In the genomic region with DNA sequence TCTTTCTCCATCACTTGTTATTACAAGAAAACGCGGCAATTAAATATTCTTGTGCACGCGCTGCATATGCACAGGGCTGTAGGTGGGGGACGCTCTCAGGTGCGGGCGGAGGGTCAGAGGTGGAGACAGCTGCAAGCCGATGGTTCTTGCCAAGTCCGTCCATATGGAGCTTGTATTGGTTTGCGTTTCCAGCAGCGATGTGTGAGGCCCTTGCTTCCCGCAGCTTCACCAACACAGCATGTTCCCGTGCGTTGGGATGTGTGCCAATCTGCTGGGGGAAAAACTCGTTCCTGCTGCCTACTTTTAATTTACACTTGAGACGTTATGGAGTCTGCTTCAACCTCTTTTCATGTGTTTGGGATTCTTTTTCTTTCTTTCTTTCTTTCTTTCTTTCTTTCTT, we compare ENCODE assay signal across 10 mouse cellular contexts.
DNase-seq lines count a peak whose midpoint lies in the region; ATAC-seq lines count a peak whose summit lies in the region.
"Had no signal": no experiment of that assay in that cellular context is flagged by ENCODE, and none has a peak within 500 bp of the region (broad histone marks: within the 10 kb centered on the region; RNA-seq: fewer than 3 reads in every experiment).

No protein-coding gene starts in this region.

- H3K4me3 ChIP-seq in hindbrain, embryonic 14.5 days (replicated peaks; ENCODE audit: low read length), result no peak overlapping the region
- H3K4me3 ChIP-seq in hindbrain, embryonic 10.5 days, result no peak overlapping the region
- H3K4me3 ChIP-seq: heart, embryonic 12.5 days; limb, embryonic 13.5 days had no signal

- H3K4me1 ChIP-seq in hindbrain, embryonic 14.5 days (replicated peaks; ENCODE audit: control insufficient read depth, insufficient read depth, low read length), result no peaks in the 10 kb centered on the region
- no peaks in the 10 kb centered on the region for H3K4me1 ChIP-seq in hindbrain, embryonic 10.5 days (replicated peaks)
- H3K4me1 ChIP-seq: heart, embryonic 12.5 days; limb, embryonic 13.5 days had no signal

- H3K27ac ChIP-seq in hindbrain, embryonic 14.5 days, result no peak overlapping the region
- no peak overlapping the region for H3K27ac ChIP-seq in hindbrain, embryonic 10.5 days
- H3K27ac ChIP-seq: limb, embryonic 13.5 days had no signal

- DNase-seq in hindbrain, embryonic 14.5 days (ENCODE audit: low spot score), result peak; percentile 44
- DNase-seq in hindbrain, embryonic 10.5 days (ENCODE audit: low spot score), result no peak
- DNase-seq in cerebellum, postnatal 36 days, result peak; percentile 14 to 15
- peak; percentile 63 to 69 for DNase-seq in left cerebral cortex, adult 18-20 months (ENCODE audit: low spot score in 2 of 2)
- DNase-seq in right cerebral cortex, postnatal 4 days, result peak; percentile 61
- DNase-seq in neural tube, embryonic 10.5 days (ENCODE audit: extremely low spot score, low spot score), result no peak
- DNase-seq in thymus, adult 18-20 months, result no peak

- WGBS in hindbrain, embryonic 14.5 days, result 74% methylated on average over 16 of the region's 16 CpGs
- WGBS in hindbrain, embryonic 10.5 days, result 93% methylated on average over 16 of the region's 16 CpGs

- no peak overlapping the region for H3K9ac ChIP-seq in hindbrain, embryonic 14.5 days
- H3K9ac ChIP-seq: heart, embryonic 12.5 days; limb, embryonic 13.5 days had no signal

- no peak for ATAC-seq in hindbrain, embryonic 14.5 days (ENCODE audit: low FRiP score)
- ATAC-seq: midbrain, embryonic 16.5 days had no signal

- no peaks in the 10 kb centered on the region for H3K9me3 ChIP-seq in hindbrain, embryonic 14.5 days (ENCODE audit: control insufficient read depth, low read length)
- H3K9me3 ChIP-seq in hindbrain, embryonic 10.5 days, result no peaks in the 10 kb centered on the region
- H3K9me3 ChIP-seq: heart, embryonic 12.5 days; limb, embryonic 13.5 days had no signal

- no peaks in the 10 kb centered on the region for H3K27me3 ChIP-seq in hindbrain, embryonic 14.5 days (ENCODE audit: control insufficient read depth, insufficient read depth, low read length)
- H3K27me3 ChIP-seq in hindbrain, embryonic 10.5 days (ENCODE audit: insufficient read depth, poor library complexity, severe bottlenecking), result no peaks in the 10 kb centered on the region
- H3K27me3 ChIP-seq: heart, embryonic 12.5 days; limb, embryonic 13.5 days had no signal

- H3K4me2 ChIP-seq in hindbrain, embryonic 14.5 days (replicated peaks), result no peak overlapping the region
- H3K4me2 ChIP-seq: heart, embryonic 12.5 days; limb, embryonic 13.5 days had no signal

- H3K36me3 ChIP-seq in hindbrain, embryonic 14.5 days (replicated peaks; ENCODE audit: control insufficient read depth, insufficient read depth), result no peaks in the 10 kb centered on the region
- no peaks in the 10 kb centered on the region for H3K36me3 ChIP-seq in hindbrain, embryonic 10.5 days
- H3K36me3 ChIP-seq: heart, embryonic 12.5 days; limb, embryonic 13.5 days had no signal

Comparison
In these comparisons a context has a peak if more than half of its experiments do, and no peak if none do; other contexts are left out.
1. DNase-seq: peak in hindbrain, embryonic 14.5 days (single experiment), cerebellum, postnatal 36 days (2 of 2), left cerebral cortex, adult 18-20 months (2 of 2) and right cerebral cortex, postnatal 4 days (single experiment); none in hindbrain, embryonic 10.5 days (single experiment), neural tube, embryonic 10.5 days (single experiment) and thymus, adult 18-20 months (0 of 2).